Mouse (Mus musculus): ENCODE measurements around the gene Gm28308. TPM values are rescaled to one million over a fixed set of nuclear protein-coding genes. Genes with fewer than 3 reads are reported as not detected.

Gene Gm28308
- total and polyA plus RNA-seq, 3 experiments = not detected

DNA sequence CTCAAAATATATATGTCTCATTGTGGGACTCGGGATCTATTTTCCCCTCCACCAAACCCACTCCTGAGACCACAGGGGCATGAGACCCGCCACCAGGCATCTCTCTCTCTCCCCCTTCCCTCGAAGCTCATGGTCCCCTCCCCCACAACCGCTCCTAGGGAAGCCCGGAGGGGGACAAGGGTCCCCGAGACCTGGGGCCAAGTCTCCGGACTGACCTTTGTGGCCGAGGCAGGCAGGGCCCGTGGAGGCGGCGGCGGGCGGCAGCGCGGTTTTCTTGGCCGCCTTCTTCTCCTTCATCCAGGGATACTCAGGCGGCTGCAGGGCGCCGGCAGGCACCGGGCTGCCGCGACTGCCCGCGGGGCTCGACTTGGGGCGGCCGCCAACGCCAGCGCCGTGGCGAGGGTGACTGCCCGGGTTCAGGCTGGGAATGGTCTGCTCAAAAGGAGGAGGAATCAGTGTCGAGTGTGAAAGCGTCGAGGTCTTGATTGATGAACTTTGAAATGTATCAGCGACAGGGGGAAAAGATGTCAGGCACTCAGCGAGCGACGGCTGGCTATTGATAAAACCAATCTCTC lies 49.0 kb downstream of the Gm28308 start:
- intact Hi-C loops (cut with DNase I) = no loop called here
- WGBS = 2% methylated on average over 39 of the region's 39 CpGs
- TF ChIP-seq POLR2A (IDR thresholded peaks at IDR 0.05; ENCODE audit: insufficient read depth, low read depth, low read length) = no peak
- Histone ChIP-seq H3K79me2 (replicated peaks; ENCODE audit: control insufficient read depth, insufficient read depth, low read length) (no peaks in the 10 kb centered on the region), H3K27ac (peak overlapping the region; percentile 45), H3K36me3 (ENCODE audit: control insufficient read depth, insufficient read depth, low read length) (no peaks in the 10 kb centered on the region), H3K27me3 (ENCODE audit: control insufficient read depth, insufficient read depth, low read length) (peaks cover 15% of the 10 kb centered on the region), H3K9ac (ENCODE audit: low read depth, low read length) (peak overlapping the region; percentile 60), H3K4me1 (ENCODE audit: control insufficient read depth, insufficient read depth, low read length) (no peaks in the 10 kb centered on the region), H3K4me3 (peak overlapping the region; percentile 39)
- DNase-seq = no peak

GRCm38 (mm10) chr6:52163366-52164031 lies 49.6 kb downstream of the Gm28308 start:
- no peaks in the 10 kb centered on the region for H3K4me1 ChIP-seq (ENCODE audit: control insufficient read depth, insufficient read depth, low read length)
- H3K9ac ChIP-seq (ENCODE audit: low read depth, low read length) = no peak overlapping the region
- H3K27ac ChIP-seq = peak overlapping the region; percentile 45
- peaks cover 12% of the 10 kb centered on the region for H3K27me3 ChIP-seq (ENCODE audit: control insufficient read depth, insufficient read depth, low read length)
- no peak for DNase-seq
- H3K79me2 ChIP-seq (replicated peaks; ENCODE audit: control insufficient read depth, insufficient read depth, low read length) = no peaks in the 10 kb centered on the region
- H3K36me3 ChIP-seq (ENCODE audit: control insufficient read depth, insufficient read depth, low read length) = no peaks in the 10 kb centered on the region
- TF ChIP-seq EP300 (IDR thresholded peaks at IDR 0.05; ENCODE audit: insufficient read depth, low read depth, low read length) = no peak
- no peak for TF ChIP-seq CTCF (IDR thresholded peaks at IDR 0.05)
- TF ChIP-seq POLR2A (IDR thresholded peaks at IDR 0.05; ENCODE audit: insufficient read depth, low read depth, low read length) = no peak
- intact Hi-C loops (cut with DNase I) = loop anchor here (2.0 kb wide), 1 partner anchor 151 kb away; the partner anchor contains the start of gene Skap2
- 21% methylated on average over 17 of the region's 17 CpGs for WGBS
- H3K4me3 ChIP-seq = peak overlapping the region; percentile 39

- peaks cover 16% of the 10 kb centered on the region for H3K27me3 ChIP-seq (ENCODE audit: control insufficient read depth, insufficient read depth, low read length)
- no peak overlapping the region for H3K9ac ChIP-seq (ENCODE audit: low read depth, low read length)
- H3K36me3 ChIP-seq (ENCODE audit: control insufficient read depth, insufficient read depth, low read length) = no peaks in the 10 kb centered on the region
- no peaks in the 10 kb centered on the region for H3K4me1 ChIP-seq (ENCODE audit: control insufficient read depth, insufficient read depth, low read length)
- H3K27ac ChIP-seq = peak overlapping the region; percentile 45
- no peak for DNase-seq
- TF ChIP-seq EP300 (IDR thresholded peaks at IDR 0.05; ENCODE audit: insufficient read depth, low read depth, low read length) (no peak), POLR2A (IDR thresholded peaks at IDR 0.05; ENCODE audit: insufficient read depth, low read depth, low read length) (no peak), CTCF (IDR thresholded peaks at IDR 0.05) (no peak)
- 25% methylated on average over 14 of the region's 14 CpGs for WGBS
- H3K79me2 ChIP-seq (replicated peaks; ENCODE audit: control insufficient read depth, insufficient read depth, low read length) = no peaks in the 10 kb centered on the region
- H3K4me3 ChIP-seq = peak overlapping the region; percentile 39; the same call in 1 of the 2 replicates
- intact Hi-C loops (cut with DNase I) = loop anchor here (2.0 kb wide), 1 partner anchor 150 kb away; the partner anchor contains the start of gene Skap2
Measured at GRCm38 (mm10) chr6:52162611-52163365, 50.4 kb downstream of the Gm28308 start.

DNA sequence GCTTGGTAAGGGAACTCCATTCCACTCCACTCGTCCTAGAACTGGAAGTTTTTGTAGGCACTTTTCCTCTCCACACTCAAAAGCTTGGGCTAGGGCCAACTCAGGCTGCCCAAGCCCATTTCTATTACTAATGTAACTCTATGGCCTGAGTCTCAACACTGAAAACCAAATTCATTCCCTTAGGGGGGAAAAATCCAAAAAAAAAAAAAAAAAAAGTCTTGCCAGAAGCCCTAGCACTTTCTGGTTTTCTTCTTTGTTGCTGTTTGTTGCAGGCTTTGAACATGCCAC lies 51.1 kb downstream of the Gm28308 start:
- 32% methylated on average over 1 of the region's 1 CpGs for WGBS
- intact Hi-C loops (cut with DNase I) = loop anchor here (2.0 kb wide), 1 partner anchor 149 kb away; the partner anchor contains the start of gene Skap2
- no peak for DNase-seq
- Histone ChIP-seq H3K36me3 (ENCODE audit: control insufficient read depth, insufficient read depth, low read length) (no peaks in the 10 kb centered on the region), H3K79me2 (replicated peaks; ENCODE audit: control insufficient read depth, insufficient read depth, low read length) (no peaks in the 10 kb centered on the region), H3K27me3 (ENCODE audit: control insufficient read depth, insufficient read depth, low read length) (peaks cover 15% of the 10 kb centered on the region), H3K27ac (no peak overlapping the region; the same call in 1 of the 2 replicates), H3K4me3 (no peak overlapping the region), H3K4me1 (ENCODE audit: control insufficient read depth, insufficient read depth, low read length) (no peaks in the 10 kb centered on the region), H3K9ac (ENCODE audit: low read depth, low read length) (no peak overlapping the region)
- TF ChIP-seq POLR2A (IDR thresholded peaks at IDR 0.05; ENCODE audit: insufficient read depth, low read depth, low read length) (no peak), EP300 (IDR thresholded peaks at IDR 0.05; ENCODE audit: insufficient read depth, low read depth, low read length) (no peak), CTCF (IDR thresholded peaks at IDR 0.05) (no peak)

DNA sequence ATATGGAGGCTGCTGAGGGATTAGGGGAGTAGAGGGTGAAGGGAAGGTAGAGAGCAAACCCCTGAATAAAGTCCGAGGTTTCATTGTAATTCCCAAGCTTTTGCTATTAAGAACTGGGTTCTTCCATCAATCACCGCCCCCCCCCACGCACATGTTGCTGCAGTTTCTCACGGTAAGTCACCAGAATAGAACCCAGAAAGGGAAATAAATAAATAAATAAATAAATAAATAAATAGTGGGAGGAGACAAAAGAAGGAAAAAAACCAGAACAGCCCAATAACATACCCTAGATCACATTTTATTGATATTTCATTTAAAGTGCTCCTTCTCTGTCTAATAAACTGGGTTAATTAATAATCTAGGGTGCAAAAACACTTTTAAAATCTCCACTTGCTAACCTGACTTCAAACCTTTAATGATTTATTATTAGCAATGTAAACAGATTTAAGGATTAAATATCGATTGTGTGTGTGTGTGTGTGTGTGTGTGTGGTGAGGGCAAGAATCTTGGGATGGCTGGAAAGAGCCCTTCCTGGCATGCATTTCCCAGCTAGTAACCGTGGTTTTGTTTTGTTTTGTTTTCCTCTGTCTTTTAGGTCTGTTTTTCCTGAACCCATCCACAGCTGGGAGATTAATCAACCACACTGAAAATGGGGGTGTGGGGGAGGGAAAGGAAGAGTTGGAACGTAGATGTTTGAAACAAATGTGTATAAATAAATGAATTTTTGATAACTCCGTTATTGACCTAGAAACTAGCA lies 51.6 kb downstream of the Gm28308 start:
- H3K36me3 ChIP-seq (ENCODE audit: control insufficient read depth, insufficient read depth, low read length) = no peaks in the 10 kb centered on the region
- intact Hi-C loops (cut with DNase I) = loop anchor here (2.0 kb wide), 1 partner anchor 149 kb away; the partner anchor contains the start of gene Skap2
- WGBS = 30% methylated on average over 8 of the region's 8 CpGs
- DNase-seq = no peak
- no peaks in the 10 kb centered on the region for H3K79me2 ChIP-seq (replicated peaks; ENCODE audit: control insufficient read depth, insufficient read depth, low read length)
- no peak overlapping the region for H3K4me3 ChIP-seq
- no peak for TF ChIP-seq EP300 (IDR thresholded peaks at IDR 0.05; ENCODE audit: insufficient read depth, low read depth, low read length)
- TF ChIP-seq POLR2A (IDR thresholded peaks at IDR 0.05; ENCODE audit: insufficient read depth, low read depth, low read length) = no peak
- no peak for TF ChIP-seq CTCF (IDR thresholded peaks at IDR 0.05)
- no peaks in the 10 kb centered on the region for H3K4me1 ChIP-seq (ENCODE audit: control insufficient read depth, insufficient read depth, low read length)
- peaks cover 15% of the 10 kb centered on the region for H3K27me3 ChIP-seq (ENCODE audit: control insufficient read depth, insufficient read depth, low read length)
- peak overlapping the region; percentile 47 for H3K27ac ChIP-seq
- no peak overlapping the region for H3K9ac ChIP-seq (ENCODE audit: low read depth, low read length)

Data from heart, adult 2 months (tissue).